Mouse (Mus musculus): ENCODE measurements around the gene Mrpl37.

Gene Mrpl37

GRCm38 (mm10) chr4:107019027-107019426, 47.6 kb downstream of the Mrpl37 start:
- no peak for DNase-seq (ENCODE audit: low spot score in 2 of 2)

- no peak for DNase-seq (ENCODE audit: low spot score in 2 of 2)
These were observed 48.1 kb downstream of the Mrpl37 start for GRCm38 (mm10) chr4:107018521-107018920.

DNA sequence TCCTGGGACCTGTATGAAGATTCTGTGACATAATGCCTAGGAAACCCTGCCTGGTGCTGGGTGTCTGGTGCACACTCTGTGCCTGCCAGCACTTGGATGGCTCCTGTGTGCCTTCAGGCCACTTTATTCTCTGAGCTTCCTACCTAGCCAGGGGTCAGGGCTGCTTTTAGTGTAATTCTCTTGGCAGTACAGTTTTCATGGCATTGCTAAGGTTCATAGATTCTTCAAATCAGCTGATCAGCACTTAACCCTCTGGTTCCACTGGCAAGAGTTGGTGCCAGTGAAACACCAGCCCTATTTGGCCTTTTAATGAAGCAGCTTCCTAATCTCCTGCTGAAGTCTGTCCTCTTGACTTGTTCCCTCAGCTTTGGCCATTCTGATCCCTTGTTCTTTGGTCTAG, 49.4 kb downstream of the Mrpl37 start:
- no peak for DNase-seq (ENCODE audit: low spot score in 2 of 2)

DNA sequence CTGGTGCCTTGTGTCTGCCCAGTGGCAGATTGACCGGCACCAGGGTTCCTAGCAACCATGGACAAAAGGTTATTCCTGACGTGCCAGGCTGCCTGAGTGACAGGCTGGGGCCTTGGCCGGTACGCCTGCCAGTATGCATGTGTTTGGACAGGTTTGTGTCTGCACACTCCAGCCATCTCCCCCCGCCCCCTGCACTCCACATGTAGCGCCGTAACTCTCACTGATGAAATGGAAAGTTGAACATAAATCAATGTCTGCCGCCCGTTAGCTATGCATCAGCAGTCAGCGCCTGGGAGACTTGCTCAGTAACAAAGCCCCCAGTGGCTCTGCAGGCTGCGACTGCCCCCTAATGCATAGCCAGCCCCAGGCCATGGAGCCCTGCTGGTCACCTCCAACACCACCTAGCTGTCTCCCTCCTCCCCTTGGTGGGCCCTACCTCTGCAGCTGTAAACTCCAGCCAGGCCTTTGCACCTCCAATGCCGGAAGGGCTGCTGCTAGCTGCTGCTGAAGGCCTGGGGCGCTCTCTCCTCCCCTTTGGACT, 50.6 kb downstream of the Mrpl37 start:
- no peak for DNase-seq (ENCODE audit: low spot score in 2 of 2)

DNA sequence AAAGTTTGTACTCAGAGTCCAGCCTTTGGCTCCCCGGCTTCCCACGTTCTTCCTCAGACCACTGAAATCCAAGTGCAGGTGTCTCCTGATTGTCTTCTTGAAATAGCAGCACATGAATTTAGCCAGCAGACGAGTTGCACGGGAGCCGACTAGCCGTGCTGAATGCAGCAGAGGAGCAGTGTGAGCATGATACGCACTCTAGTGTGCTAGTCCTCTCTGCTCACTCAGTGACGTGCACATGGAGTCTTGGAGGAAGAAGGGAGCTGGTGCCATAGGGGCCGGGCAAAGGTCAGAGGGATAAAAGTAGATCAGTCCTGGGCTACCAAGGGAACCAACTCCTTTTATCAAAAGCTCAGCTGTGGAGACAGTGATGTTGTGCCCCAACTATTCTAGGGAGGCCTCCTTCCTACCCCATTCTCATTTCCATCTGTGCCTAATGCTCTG, 52.8 kb downstream of the Mrpl37 start:
- no peak for DNase-seq (ENCODE audit: low spot score in 2 of 2)

- DNase-seq (ENCODE audit: low spot score in 2 of 2), result no peak
These were observed 53.4 kb downstream of the Mrpl37 start for GRCm38 (mm10) chr4:107013119-107013816.

GRCm38 (mm10) chr4:107012574-107012973, 54.1 kb downstream of the Mrpl37 start:
- no peak for DNase-seq (ENCODE audit: low spot score in 2 of 2)

GRCm38 (mm10) chr4:107012005-107012478, 54.6 kb downstream of the Mrpl37 start:
- DNase-seq (ENCODE audit: low spot score in 2 of 2), result no peak

- no peak for DNase-seq (ENCODE audit: low spot score in 2 of 2)
These were observed 55.2 kb downstream of the Mrpl37 start for GRCm38 (mm10) chr4:107011325-107012004.

DNA sequence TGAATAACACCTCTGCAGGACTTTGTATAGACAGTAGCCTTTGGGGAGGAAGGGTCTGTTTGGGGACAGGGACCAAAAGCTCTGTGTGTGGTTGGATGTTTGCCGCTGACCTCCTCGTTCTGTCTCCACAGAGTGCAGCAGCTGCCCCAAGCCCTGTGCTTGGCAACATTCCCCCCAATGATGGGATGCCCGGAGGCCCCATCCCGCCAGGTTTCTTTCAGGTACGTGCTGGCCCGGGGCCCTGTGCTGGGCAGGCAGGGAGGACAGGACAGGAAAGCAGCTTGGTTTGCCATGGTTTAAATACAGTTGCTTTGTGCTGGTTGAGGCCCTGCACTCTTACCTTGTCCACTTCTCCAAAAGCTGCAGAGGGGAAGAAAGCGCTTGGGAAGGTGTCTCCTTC, 57.1 kb downstream of the Mrpl37 start:
- no peak for DNase-seq (ENCODE audit: low spot score in 2 of 2)

GRCm38 (mm10) chr4:107008161-107008560, 58.5 kb downstream of the Mrpl37 start:
- DNase-seq (ENCODE audit: low spot score in 2 of 2), result no peak

GRCm38 (mm10) chr4:107007359-107007758, 59.3 kb downstream of the Mrpl37 start:
- DNase-seq (ENCODE audit: low spot score in 2 of 2), result no peak

GRCm38 (mm10) chr4:107006807-107007206, 59.9 kb downstream of the Mrpl37 start:
- DNase-seq (ENCODE audit: low spot score in 2 of 2), result no peak

DNA sequence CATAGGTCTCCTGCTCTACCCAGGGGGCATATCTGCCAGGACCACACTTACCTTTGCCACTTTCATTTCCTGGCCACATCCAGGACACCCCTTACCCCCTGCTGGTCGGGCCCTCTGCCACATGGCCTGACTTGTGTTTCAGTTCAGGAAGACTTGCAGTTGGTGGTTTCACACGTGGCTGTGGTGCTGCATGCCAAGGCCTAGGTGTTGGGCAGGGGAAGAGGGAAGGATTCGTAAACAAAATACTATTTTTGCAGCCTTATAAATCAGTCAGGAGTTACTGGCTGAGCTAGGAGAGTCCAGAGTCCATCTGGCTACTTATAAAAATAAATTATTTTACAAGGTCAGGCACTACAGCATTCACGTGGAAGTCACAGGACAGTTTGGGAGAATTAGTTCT, 60.4 kb downstream of the Mrpl37 start:
- no peak for DNase-seq (ENCODE audit: low spot score in 2 of 2)
